Mouse (Mus musculus) thymus, postnatal 14 days (tissue): ENCODE data around the gene Foxred2.
A peak's percentile ranks its signal among the peaks of the same experiment; 100 is the strongest.

Source experiments
- DNase-seq: peaks from one replicate; pipeline ENCODE4 v3.0.0; 2021

Foxred2 gene

DNA sequence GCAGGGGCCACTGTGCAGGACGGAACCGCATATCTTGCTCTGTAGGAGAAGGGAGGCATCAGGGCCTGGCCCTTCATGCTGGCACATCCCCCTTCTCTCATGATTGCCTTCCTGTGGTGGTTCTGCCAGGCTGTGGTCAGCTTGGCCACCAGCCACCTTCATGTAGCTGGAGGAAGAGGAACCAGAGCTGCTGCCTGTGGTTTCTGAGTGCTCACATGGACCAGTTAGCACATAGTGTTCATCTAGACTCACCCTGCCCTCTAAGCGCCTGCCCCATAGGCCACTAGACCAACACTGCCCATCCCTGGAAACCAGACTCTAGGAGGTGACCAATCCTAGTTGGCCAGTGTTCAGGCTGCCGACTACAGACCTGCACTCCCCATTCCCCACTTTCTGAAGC is 10.8 kb downstream of the Foxred2 start:
- DNase-seq, result no peak

DNA sequence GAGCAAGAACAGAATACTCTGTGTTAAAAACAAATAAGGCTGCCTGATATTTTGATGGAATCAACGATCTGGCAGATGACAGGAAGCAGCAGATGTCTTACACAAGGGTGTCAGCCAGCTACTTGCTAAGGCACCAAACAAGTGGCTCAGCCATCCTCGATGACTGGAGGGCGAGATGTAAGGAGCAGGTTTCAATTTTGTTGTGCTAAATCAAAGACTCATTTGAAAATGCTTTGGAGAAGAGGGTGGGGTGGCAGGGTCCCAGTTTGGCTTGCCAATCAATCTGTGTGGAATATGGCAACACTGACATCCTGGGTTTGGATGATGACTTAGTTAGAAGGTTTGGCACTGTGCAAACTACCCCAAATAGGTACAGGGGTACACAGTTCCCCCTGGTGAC is 15.0 kb downstream of the Foxred2 start:
- no peak for DNase-seq

DNA sequence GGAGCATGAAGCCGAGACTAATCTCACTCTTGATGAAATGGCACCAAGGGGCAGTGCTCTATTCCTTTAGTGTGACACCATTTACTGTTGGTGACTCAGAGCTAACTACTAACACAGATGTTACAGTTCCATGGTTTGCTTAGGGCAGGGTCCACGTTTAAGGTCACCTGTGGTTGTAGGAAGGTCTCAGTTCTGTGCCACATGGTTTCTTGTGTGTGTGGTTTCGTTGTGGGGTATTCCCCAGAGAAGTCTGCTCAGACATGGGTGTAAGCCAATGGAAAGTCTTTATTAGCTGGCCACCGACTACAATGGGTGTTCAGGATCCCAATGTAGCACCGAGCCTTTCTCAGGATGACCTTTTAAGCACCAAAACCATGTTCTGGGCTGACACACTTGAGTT is 18.0 kb downstream of the Foxred2 start:
- DNase-seq, result no peak

GRCm38 (mm10) chr15:77935673-77936375 is 20.7 kb downstream of the Foxred2 start:
- no peak for DNase-seq

DNA sequence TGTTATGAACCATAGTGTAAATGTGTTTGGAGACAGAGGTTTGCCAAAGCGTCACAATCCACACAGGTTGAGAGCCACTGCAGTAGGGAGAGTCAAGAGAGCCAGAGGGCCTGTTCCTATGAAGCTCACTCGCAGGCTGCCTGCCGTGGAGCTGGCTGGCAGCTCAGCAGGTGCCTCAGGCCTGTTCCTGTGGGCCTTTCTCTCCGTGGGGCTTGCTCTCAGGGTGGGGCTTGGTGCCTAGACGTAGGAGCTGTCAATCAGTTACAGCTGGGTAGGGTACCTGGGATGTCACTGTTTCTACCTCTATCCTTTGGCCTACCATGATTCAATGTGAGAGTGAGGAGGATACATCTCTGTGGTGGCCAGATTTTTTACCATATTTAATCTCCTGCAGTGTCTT is 21.6 kb downstream of the Foxred2 start:
- DNase-seq, result no peak

DNA sequence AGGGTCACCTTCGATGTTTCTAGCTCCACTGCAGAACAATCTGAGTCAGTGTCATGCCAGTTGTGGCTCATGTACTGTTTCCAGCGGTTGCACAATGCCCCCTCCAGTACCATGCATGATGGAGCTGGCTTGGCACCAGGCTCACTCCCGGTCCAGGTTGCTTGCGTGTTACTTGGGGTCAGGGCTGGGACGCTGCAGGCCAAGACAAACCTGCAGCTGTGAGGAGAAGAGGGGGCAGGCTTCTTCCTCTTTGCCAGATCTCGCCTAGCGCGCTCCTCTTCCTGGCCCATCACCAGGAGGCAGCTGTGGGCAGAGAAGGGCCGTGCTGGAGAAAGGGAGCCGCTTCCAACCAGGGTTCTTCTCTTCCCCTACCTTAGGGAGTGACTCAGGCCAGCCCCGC is 22.2 kb downstream of the Foxred2 start:
- DNase-seq, result peak; percentile 25

DNA sequence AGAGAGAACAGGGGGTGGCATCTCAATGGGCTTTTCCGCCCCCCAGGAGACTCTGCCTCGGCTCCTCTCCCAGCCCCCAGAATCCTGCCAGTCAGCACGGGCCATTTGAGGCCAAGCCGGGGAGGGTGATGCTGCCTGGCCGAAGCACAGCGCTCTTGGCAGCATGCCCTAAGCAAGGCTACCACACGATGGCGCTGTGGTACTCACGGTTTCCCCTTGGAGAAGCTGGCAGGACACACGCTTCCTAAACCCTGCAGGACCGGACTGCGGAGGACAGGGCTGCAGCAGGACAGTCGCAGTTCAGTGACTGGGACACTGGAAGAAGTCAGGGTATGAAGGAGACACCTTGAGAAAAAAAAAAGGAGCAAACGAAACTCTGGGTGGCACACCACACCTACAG is 22.8 kb downstream of the Foxred2 start:
- DNase-seq, result peak; percentile 94

GRCm38 (mm10) chr15:77933222-77933621 is 23.3 kb downstream of the Foxred2 start:
- no peak for DNase-seq

DNA sequence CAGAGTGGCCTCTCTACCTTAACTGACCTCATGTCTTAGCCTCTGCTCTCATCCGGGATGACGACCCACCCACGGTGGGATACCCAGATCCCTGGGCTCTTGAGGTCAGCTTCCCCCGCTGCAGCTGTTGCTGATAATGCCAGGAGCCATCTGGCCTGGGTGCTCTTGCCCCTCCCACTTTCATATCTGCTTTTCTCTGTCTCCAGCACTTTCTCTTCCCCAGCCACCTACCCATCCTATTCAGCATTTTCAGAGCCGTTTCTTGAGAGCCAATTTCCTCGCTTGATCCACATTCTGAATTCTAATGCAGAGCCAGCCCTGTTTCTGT is 24.9 kb downstream of the Foxred2 start:
- DNase-seq, result no peak

DNA sequence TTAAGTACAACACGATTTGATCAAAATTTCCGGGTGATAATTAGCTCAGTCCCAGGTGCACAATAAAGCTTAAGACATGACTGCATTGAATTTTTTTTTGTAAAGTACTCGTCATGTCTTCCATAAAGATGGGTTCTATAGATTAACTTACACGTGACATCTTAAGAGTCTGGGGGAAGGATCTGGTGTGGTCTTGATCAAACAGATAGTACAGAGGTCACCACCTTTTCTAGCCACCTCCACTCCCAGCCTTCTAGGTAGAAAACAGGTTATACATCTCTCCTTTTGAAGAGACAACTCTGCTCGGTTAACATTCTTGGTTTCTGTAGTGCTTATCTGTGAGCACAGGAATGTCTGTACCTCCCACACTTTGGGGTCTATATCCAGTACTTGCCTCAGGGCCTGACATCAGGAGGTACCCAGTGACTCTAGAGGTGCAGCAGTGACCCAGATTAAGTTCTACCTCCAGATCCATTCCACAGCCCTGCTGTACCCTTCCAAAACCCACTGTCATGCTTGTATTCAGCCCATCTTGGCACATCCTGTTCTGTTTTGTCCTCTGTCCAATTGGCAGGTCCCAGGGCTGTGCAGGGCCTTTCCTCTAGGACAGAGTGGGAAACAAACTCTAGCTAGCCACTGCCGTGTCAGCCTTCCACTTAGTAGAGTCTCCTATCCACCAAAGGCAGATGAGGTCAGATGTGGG is 25.4 kb downstream of the Foxred2 start:
- no peak for DNase-seq

GRCm38 (mm10) chr15:77929804-77930203 is 26.7 kb downstream of the Foxred2 start:
- no peak for DNase-seq

DNA sequence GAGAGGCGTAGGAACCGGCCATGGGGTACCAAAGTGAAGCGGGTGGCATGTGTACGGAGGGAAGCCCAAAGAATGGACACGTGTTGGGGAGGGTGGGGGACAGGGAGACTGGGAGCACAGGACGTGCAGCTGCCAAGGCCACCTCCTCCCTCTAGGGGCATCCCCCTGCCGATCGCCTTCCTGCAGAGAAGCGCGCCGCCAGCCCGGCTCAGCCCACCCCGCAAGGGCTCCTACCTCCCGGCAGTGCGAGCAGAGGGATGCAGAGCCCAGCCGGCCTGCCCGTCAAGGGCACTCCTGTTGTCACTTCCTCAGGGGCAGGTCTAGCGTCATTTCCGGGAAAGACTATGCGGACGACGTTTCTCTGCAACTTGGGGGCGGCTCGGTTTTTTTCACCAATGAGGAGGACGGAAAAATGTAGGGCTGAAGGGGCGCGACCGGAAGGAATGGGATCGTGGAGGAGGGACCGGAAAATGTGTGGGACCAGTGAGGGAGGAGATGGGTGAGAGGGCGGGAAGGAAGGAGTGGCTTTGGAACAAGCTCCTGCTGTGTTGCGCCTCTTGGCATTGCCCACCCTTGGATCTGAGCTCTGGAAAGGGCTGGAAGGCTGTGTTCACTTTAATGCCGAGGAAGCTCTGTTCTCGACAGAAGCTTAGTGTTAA is 27.7 kb downstream of the Foxred2 start, which contains the start of gene Txn2:
TSS of gene Txn2 (minus strand) at position 334 of the 659 bp plus-strand sequence.
- DNase-seq, result peak; percentile 95

DNA sequence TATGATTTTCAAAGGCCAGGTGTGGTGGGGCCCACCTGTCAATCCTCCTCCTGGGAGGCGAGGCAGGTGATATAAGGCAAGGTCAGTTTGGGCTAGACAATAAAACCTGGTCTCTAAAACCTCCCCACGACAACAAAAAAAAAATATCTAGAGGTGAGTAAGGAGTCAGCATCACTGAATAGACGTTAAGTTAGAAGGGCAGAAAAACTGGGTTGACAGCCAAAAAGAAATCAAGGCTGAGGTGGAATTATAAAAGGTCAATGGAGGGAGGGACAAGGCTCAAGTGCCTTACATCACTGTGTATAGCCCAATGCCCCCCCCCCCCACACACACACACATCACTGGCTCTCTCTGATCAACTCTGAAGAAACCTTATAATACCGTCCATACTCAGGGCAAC is 28.4 kb downstream of the Foxred2 start:
- no peak for DNase-seq

- DNase-seq, result no peak
These were observed 29.6 kb downstream of the Foxred2 start for GRCm38 (mm10) chr15:77926921-77927320.

DNA sequence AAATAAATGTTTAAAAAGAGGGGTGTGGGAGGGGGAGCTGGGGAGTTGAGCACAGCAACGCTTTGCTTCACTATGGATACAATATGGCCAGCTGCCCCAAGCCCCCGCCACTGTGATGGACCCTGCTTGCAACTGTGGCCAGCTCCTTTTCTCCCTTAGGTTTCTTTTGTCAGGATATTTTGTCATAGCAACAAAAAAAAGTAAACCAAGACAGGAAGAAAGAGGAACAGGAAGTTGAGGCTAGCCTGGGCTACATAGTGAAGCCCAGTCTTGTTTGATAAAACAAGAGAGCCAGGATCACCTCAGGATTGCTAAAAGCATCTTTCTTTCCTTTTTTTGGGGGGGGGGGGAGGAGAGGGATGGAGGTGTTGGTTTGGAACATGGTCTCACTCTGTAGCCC is 31.3 kb downstream of the Foxred2 start:
- no peak for DNase-seq

GRCm38 (mm10) chr15:77923267-77924035 is 33.1 kb downstream of the Foxred2 start:
- DNase-seq, result no peak

DNA sequence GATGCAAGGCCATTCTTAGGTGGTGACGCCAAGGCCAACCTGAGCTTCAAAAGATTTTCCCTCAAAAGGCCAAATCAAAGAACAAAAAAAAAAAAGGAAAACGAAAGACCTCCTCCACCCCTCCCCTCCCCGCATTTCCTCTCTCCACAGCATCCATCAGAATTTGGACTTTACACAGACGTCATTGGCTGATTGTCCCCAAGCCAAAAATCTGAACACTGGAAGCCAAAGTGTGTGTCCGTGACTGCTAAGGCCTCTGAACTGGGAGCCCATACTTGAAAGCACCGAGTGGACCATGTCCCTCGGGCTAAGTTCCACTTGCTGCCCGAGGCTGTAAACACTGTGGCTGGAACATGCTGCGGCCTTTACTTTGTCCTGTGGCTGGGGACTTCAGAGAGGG is 33.8 kb downstream of the Foxred2 start:
- DNase-seq, result no peak

- no peak for DNase-seq
These were observed 34.9 kb downstream of the Foxred2 start for GRCm38 (mm10) chr15:77921636-77922035.

GRCm38 (mm10) chr15:77920511-77921462 is 35.7 kb downstream of the Foxred2 start:
- DNase-seq, result peak; percentile 35

GRCm38 (mm10) chr15:77919441-77919840 is 37.1 kb downstream of the Foxred2 start:
- no peak for DNase-seq

DNA sequence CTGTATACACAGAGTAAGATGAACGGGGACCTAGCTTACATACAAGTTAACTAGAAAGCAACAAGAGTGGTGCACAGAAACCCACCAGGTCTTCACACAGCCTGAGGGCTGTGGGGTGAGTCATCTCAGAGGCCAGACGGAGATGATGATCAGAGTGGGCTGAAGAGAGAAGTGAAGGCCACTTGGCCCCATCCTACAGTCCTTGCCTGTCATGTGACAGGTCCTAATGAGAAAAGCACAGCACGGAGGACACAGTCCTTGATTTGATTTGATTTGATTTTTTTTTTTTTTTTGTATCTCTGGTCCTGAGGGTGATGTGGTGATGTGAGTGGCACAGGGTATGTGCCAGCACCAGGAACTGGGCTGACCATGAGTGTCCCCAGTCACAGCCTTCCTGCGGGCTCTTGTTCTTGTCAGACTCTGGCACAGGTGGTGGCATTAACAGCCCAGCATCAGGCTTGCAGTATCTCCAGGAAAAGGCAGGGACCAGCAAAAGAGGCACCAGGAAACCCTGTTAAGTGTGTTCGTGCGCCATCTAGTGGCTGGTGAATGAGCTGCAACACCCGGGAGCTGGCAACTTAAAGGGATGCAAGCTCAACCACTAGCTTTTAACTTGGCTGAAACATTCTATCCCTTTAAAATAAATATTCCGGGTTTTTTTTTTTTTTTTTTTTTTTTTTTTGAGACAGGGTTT is 39.5 kb downstream of the Foxred2 start:
- peak; percentile 88 for DNase-seq

- DNase-seq, result no peak
These were observed 41.2 kb downstream of the Foxred2 start for GRCm38 (mm10) chr15:77915287-77915686.
